Comparison of ENCODE assay signal across 10 mouse cellular contexts in genomic region chr13:119598466-119598865, GRCm38 (mm10). TPM values are rescaled to one million over a fixed set of nuclear protein-coding genes. Genes with fewer than 3 reads are reported as not detected.
DNase-seq lines count a peak whose midpoint lies in the region; ATAC-seq lines count a peak whose summit lies in the region.
"Not testable (repeated sequence)": the region's sequence is repeated elsewhere in the genome, so short reads cannot be mapped to it uniquely, and the experiment has no call there.
"Had no signal": no experiment of that assay in that cellular context is flagged by ENCODE, and none has a peak within 500 bp of the region (broad histone marks: within the 10 kb centered on the region; RNA-seq: fewer than 3 reads in every experiment).

No protein-coding gene starts in this region.

- not testable (repeated sequence) for H3K4me2 ChIP-seq in limb, embryonic 11.5 days (ENCODE audit: low read depth, severe bottlenecking); midbrain, embryonic 11.5 days

- ATAC-seq in limb, embryonic 11.5 days (ENCODE audit: insufficient number of reproducible peaks, low FRiP score, low TSS enrichment, low read depth); midbrain, embryonic 11.5 days (ENCODE audit: low FRiP score): not testable (repeated sequence)

- not testable (repeated sequence) for H3K27me3 ChIP-seq in limb, embryonic 11.5 days (ENCODE audit: control insufficient read depth, insufficient read depth, low read length); midbrain, embryonic 11.5 days (ENCODE audit: control insufficient read depth, insufficient read depth, low read length)

- H3K4me1 ChIP-seq in limb, embryonic 11.5 days (ENCODE audit: control insufficient read depth, insufficient read depth, low read length); midbrain, embryonic 11.5 days (ENCODE audit: control insufficient read depth, insufficient read depth, low read length): not testable (repeated sequence)

- H3K36me3 ChIP-seq in limb, embryonic 11.5 days (ENCODE audit: control insufficient read depth, insufficient read depth, low read length); midbrain, embryonic 11.5 days (ENCODE audit: control insufficient read depth, insufficient read depth, low read length): not testable (repeated sequence)

- not testable (repeated sequence) for H3K27ac ChIP-seq in limb, embryonic 11.5 days (replicated peaks; ENCODE audit: low read depth, low read length); midbrain, embryonic 11.5 days (ENCODE audit: low read depth, low read length)

- not testable (repeated sequence) for H3K9ac ChIP-seq in limb, embryonic 11.5 days (ENCODE audit: low read length); midbrain, embryonic 11.5 days (ENCODE audit: low read length)

- DNase-seq in A20 (ENCODE audit: low read depth, low spot score) (peak; percentile 28), adipocyte (ENCODE audit: low spot score) (peak; percentile 59)
- DNase-seq in embryo, embryonic 11 days = peak; percentile 34
- DNase-seq in heart, adult 11 months = peak; percentile 90
- peak; percentile 53 for DNase-seq in limb, embryonic 11.5 days (ENCODE audit: low spot score)
- peak; percentile 89 for DNase-seq in midbrain, embryonic 11.5 days (ENCODE audit: low spot score, missing footprints)
- peak; percentile 9 for DNase-seq in right cerebral cortex, adult 18-20 months
- DNase-seq in thymus, postnatal 14 days = peak; percentile 28

- H3K4me3 ChIP-seq in limb, embryonic 11.5 days (ENCODE audit: low read depth, low read length); midbrain, embryonic 11.5 days (ENCODE audit: low read depth, low read length): not testable (repeated sequence)

- H3K9me3 ChIP-seq in limb, embryonic 11.5 days (ENCODE audit: control insufficient read depth, low read length) = peaks cover 17% of the 10 kb centered on the region
- H3K9me3 ChIP-seq in midbrain, embryonic 11.5 days (ENCODE audit: control insufficient read depth, low read length) = not testable (repeated sequence)

RNA-seq across cellular contexts. Expression of gene Ccl28, which starts 25.2 kb away (rescaled TPM):
- 0.12 and 0.13 TPM in 2 replicates for polyA plus RNA-seq in limb, embryonic 11.5 days (2014; fragmentation: Nextera tagmentation; extraction: Ambion mirVana)
- 0.10 and 0.17 TPM in 2 replicates for polyA plus RNA-seq in midbrain, embryonic 11.5 days (2014; fragmentation: Nextera tagmentation; extraction: Ambion mirVana)
- polyA plus RNA-seq: heart, embryonic 13.5 days; limb, embryonic 15.5 days had no signal

Comparison
In these comparisons a context has a peak if more than half of its experiments do, and no peak if none do; other contexts are left out.
1. DNase-seq: peak in every context shown above with its lines; median percentile 90 in heart, adult 11 months; 89 in midbrain, embryonic 11.5 days; 59 in adipocyte; 53 in limb, embryonic 11.5 days; 34 in embryo, embryonic 11 days; 28 in A20; 28 in thymus, postnatal 14 days; 9 in right cerebral cortex, adult 18-20 months.